Mouse (Mus musculus) embryonic facial prominence, embryonic 12.5 days (tissue): ENCODE data around the gene Foxn4. TPM values are rescaled to one million over a fixed set of nuclear protein-coding genes. Genes with fewer than 3 reads are reported as not detected.

Experiments
- ATAC-seq: fragments of 200-750 bp; cut with Nextera tagmentation; 2 replicates; pipeline ENCODE4 v1.8.0; 2017; ENCODE audit not compliant: insufficient number of reproducible peaks, insufficient read depth, low FRiP score, low TSS enrichment
- H3K27ac ChIP-seq: fragments of 300-500 bp; sonication (generic); 2 replicates; pipeline ENCODE4 v1.5.1; 2016; ENCODE audit warnings: mild to moderate bottlenecking
- H3K27me3 ChIP-seq: fragments of 300-500 bp; sonication (generic); 2 replicates; pipeline ENCODE4 v1.6.1; 2016; ENCODE audit warnings: mild to moderate bottlenecking, moderate library complexity
- H3K36me3 ChIP-seq: fragments of 300-500 bp; sonication (generic); 2 replicates; pipeline ENCODE4 v1.6.1; 2016; ENCODE audit warnings: mild to moderate bottlenecking
- H3K4me1 ChIP-seq: fragments of 300-500 bp; sonication (generic); 2 replicates; pipeline ENCODE4 v1.6.1; 2016
- H3K4me2 ChIP-seq: fragments of 300-500 bp; sonication (generic); replicated peaks from 2 replicates; pipeline ENCODE4 v1.6.1; 2016; ENCODE audit warnings: mild to moderate bottlenecking, moderate library complexity
- H3K4me3 ChIP-seq: fragments of 300-500 bp; sonication (generic); 2 replicates; pipeline ENCODE4 v1.5.1; 2016; ENCODE audit warnings: mild to moderate bottlenecking
- H3K9ac ChIP-seq: fragments of 300-500 bp; sonication (generic); 2 replicates; pipeline ENCODE4 v1.6.1; 2016; ENCODE audit warnings: mild to moderate bottlenecking, moderate library complexity
- H3K9me3 ChIP-seq: fragments of 300-500 bp; sonication (generic); 2 replicates; pipeline ENCODE4 v1.6.1; 2016; ENCODE audit warnings: mild to moderate bottlenecking, moderate library complexity
- WGBS: fragments of 180-500 bp; shearing (Covaris S2); methylation state at CpG from one replicate; pipeline ENCODE4 v1.1.7; 2016; 5-methylcytosine and 5-hydroxymethylcytosine counted together
- polyA plus RNA-seq: library from polyadenylated mRNA; unstranded; fragments of >200 nt; fragmentation: Nextera tagmentation; extraction: Ambion mirVana; gene quantifications from 2 replicates; pipeline ENCODE4 v1.2.1, GENCODE M21; 2016

Foxn4 gene
- polyA plus RNA-seq, 1 experiment from 2014 or later: 2.2 TPM

- Histone ChIP-seq H3K9ac (no peak overlapping the region), H3K27me3 (no peaks in the 10 kb centered on the region), H3K4me1 (no peaks in the 10 kb centered on the region), H3K27ac (no peak overlapping the region), H3K4me2 (no peak overlapping the region), H3K4me3 (no peak overlapping the region), H3K36me3 (no peaks in the 10 kb centered on the region), H3K9me3 (no peaks in the 10 kb centered on the region)
- WGBS: 92% methylated on average over 7 of the region's 7 CpGs
- ATAC-seq: no peak
These were observed 47.6 kb downstream of the Foxn4 start for GRCm38 (mm10) chr5:114226051-114226450.

GRCm38 (mm10) chr5:114218771-114219170, 54.8 kb downstream of the Foxn4 start:
- H3K9me3 ChIP-seq: no peaks in the 10 kb centered on the region
- no peak overlapping the region for H3K27ac ChIP-seq
- no peak overlapping the region for H3K4me3 ChIP-seq
- no peaks in the 10 kb centered on the region for H3K27me3 ChIP-seq
- no peak overlapping the region for H3K9ac ChIP-seq
- H3K4me1 ChIP-seq: no peaks in the 10 kb centered on the region
- no peak for ATAC-seq
- 78% methylated on average over 14 of the region's 14 CpGs for WGBS
- no peak overlapping the region for H3K4me2 ChIP-seq
- no peaks in the 10 kb centered on the region for H3K36me3 ChIP-seq

GRCm38 (mm10) chr5:114213183-114213582, 60.4 kb downstream of the Foxn4 start:
- Histone ChIP-seq H3K27ac (no peak overlapping the region), H3K9me3 (no peaks in the 10 kb centered on the region), H3K9ac (no peak overlapping the region), H3K27me3 (no peaks in the 10 kb centered on the region), H3K36me3 (no peaks in the 10 kb centered on the region), H3K4me3 (no peak overlapping the region), H3K4me1 (no peaks in the 10 kb centered on the region), H3K4me2 (no peak overlapping the region)
- WGBS: 67% methylated on average over 10 of the region's 10 CpGs
- no peak for ATAC-seq

GRCm38 (mm10) chr5:114206158-114206557, 67.4 kb downstream of the Foxn4 start:
- 76% methylated on average over 2 of the region's 2 CpGs for WGBS
- H3K9ac ChIP-seq: no peak overlapping the region
- H3K4me2 ChIP-seq: no peak overlapping the region
- H3K36me3 ChIP-seq: no peaks in the 10 kb centered on the region
- no peak overlapping the region for H3K27ac ChIP-seq
- no peak for ATAC-seq
- no peaks in the 10 kb centered on the region for H3K4me1 ChIP-seq
- H3K4me3 ChIP-seq: no peak overlapping the region
- no peaks in the 10 kb centered on the region for H3K27me3 ChIP-seq
- H3K9me3 ChIP-seq: no peaks in the 10 kb centered on the region

Other genes starting within 250 kb of the Foxn4 start
- 16.3 and 17.1 TPM in 2 replicates for gene Usp30, start 208.3 kb downstream of the Foxn4 start, polyA plus RNA-seq
- gene Svop, start 182.2 kb downstream of the Foxn4 start, polyA plus RNA-seq: 3.3 and 5.6 TPM in 2 replicates
- gene Alkbh2, start 145.6 kb downstream of the Foxn4 start, polyA plus RNA-seq: 14.6 and 14.7 TPM in 2 replicates
- 54.2 and 54.5 TPM in 2 replicates for gene Ung, start 143.4 kb downstream of the Foxn4 start, polyA plus RNA-seq
- gene Acacb, start 127.3 kb downstream of the Foxn4 start, polyA plus RNA-seq: 3.4 and 6.3 TPM in 2 replicates
- 1.7 and 1.9 TPM in 2 replicates for gene Myo1h, start 15.4 kb upstream of the Foxn4 start, polyA plus RNA-seq
- 115 TPM in 2 replicates for gene Kctd10, start 106.7 kb upstream of the Foxn4 start, polyA plus RNA-seq
- 50.4 and 50.7 TPM in 2 replicates for gene Ube3b, start 106.8 kb upstream of the Foxn4 start, polyA plus RNA-seq
- 38.1 and 38.5 TPM in 2 replicates for gene Mmab, start 170.3 kb upstream of the Foxn4 start, polyA plus RNA-seq
- 51.7 and 54.0 TPM in 2 replicates for gene Mvk, start 170.5 kb upstream of the Foxn4 start, polyA plus RNA-seq